Mouse (Mus musculus) natural killer cell, adult 2 months (primary cell): ENCODE results near the gene Ehd2.

Experiments used
- DNase-seq, 2 experiments: peaks; one replicate each; pipeline ENCODE4 v3.0.0; 2022; ENCODE audit warnings: low spot score in 2 of 2

Ehd2 gene

DNA sequence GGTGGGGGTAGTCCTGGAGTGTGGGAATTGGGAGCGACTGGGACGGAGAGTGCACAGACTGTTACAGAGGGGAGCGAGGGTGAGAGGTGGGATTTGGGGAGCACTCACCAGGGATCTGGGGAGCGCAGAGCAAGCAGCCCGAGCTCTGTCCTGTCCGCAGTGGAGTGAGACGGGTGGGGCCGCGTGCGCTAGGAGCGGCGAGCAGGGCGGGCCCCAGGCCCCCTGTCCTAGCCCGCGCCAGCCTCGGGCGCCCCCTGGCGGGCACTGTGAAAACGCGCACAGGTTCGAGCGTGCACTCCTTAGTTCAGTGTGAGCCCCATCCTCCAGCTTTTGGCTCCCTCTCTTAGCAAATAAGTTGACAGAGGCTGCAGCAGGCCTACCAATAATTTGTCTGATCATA is at the start of gene Ehd2:
Gene Ehd2, minus strand, starts transcription at position 256 of the 400 bp plus-strand sequence.
- peak; percentile 29 to 58 for DNase-seq

DNA sequence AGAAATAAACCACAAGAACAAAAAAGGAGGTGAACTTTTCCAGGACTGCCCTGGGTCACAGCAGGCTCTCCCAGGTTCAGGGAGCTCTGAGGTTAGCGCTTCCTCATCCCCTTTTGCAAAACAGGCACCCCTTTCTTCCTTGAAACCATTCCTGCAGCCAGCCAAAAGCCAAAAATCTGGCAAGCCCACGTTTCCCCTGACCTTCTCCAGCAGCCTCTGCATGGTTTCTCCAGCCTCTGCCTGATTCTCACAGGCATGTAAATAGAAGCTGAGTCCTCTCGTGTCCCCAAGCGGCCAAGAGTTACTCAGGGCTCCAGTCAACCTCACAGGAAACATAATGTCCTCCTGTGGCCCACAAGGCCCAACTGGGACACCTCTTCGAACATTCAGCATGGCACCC is 48.0 kb upstream of the Ehd2 start:
- no peak for DNase-seq

DNA sequence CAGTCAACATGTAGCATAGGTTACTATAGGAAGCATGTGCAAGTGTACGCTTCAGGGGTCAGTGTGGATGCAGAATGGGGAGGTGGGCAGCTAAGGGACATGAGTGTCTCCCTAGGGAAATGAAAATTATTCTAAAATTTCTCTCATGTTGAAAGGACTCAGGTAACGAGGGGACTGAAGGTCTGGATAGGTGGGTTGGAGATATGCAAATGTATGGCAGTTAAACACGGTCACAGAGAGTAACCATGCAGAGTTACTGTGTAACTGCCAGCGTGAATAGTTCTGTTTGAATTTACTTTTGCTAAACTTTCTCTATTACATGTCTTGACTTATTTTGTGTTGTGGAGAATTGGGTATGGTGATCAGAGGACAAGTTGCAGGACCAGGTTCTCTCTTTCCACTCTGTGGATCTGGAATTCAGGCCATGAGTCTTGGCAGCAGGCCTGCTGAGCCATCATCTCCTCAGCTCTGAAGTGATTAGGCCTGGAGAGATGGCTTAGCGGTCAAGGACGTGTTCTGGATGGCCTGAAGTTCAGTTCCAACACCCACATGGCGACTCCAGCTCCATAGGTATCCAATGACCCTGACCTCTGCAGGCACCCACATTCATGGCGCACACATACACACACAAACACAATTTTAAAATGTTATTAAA is 47.3 kb upstream of the Ehd2 start:
- DNase-seq, result no peak

DNA sequence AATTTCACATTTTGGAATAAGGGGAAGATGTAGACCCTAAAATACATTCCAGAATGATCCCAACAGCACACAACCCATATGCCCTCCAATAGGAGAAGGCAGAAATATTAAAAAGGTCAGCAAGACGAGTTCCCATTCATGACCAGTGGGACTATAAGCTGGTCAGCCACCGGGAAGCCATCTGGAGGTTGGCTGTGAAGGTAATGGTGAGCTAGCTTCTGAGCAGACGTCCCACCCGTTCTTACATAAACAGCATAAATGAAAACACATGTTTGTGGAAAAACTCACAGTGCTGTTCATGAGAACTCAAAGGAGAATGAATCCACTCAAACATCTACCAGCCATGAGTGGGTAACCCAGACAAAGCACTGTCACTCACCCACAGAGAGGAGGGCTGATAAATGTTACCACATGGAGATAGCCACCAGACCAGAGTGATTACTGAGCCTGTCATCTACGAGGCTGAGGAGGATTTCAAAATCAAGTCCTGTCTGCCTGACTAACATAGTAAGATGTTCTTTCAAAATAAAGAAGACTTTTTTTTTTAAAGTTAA is 46.4 kb upstream of the Ehd2 start:
- DNase-seq, result no peak

DNA sequence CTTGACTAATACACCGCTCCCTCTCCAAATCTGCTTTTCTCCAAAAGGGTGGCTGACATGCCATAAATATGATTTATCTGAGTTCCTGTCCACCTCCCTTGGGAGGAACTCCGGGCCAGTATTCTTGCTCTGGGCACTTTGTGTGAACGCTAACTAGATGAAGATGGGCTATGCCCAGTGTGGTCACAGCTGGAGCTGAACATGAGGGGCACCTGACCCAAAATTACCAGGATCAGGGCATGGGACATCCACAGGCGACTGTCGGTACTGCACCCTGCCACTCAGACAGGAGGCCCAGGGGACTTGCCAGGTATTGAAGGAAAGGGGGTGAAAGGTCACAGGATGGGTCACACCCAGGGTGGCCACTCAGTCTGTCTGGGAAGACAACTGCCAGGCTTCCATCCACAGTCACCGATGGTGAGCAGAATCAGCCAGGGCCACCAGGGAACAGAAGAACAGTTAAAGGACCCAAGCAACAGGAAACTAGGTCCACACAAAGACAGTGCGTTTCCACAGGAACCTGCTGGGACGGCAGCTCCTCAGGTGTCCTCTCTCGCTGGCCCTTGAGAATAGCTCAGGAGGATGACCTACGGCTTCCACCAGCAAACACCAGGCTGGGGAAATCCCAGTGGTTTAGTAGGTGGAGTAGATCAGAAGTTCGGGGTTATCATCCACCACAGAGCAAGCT is 45.4 kb upstream of the Ehd2 start:
- peak; percentile 35 to 51 for DNase-seq

DNA sequence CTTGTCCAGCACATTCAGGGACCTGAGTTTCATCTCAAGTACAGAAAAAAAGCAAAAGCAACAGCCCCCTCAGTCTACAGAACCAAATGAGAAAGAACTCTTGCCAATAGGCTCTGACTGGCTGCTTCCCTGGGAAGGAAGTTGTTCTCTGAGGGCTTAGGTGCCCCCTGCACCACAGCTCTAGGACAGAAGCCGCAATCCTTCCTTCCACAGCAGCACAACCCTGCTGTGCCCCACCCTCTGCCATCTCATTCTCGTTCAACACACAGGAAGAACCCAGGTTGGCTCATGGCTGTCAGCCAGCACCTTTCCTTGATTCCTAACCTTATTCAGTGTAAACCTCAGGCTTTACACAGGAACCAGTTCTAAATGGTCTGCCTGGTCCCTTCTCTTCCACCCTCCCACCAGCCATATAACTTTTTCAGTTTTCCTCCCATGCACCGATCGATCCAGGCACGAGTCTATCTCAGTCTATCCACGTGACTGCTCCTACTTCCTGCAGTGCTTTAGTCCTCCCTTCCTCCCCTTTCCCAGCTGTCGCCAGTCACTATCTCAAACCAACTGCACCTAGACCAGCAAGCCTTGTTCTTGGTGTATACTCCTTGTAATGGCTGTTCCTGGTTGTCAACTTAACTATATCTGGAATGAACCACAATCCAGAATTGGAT is 44.2 kb upstream of the Ehd2 start:
- DNase-seq, result no peak

DNA sequence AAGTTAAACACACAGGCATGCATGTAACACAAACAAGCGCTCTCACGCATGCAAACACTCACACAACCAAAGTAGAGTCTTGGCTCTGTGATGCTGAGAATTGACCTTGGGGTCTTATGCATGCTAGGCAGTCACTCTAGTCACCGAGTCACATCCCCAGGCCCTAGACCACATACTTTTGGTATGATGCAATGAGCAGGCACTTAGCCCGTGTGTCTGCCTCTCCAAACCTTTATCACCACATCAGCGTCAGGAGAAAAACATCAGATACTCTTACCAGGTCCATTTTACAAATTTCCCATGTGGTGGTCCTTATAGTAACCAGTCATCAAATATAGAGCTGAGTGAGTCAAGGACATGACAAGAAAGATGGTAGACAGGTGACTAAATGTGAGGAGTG is 43.3 kb upstream of the Ehd2 start:
- no peak for DNase-seq

DNA sequence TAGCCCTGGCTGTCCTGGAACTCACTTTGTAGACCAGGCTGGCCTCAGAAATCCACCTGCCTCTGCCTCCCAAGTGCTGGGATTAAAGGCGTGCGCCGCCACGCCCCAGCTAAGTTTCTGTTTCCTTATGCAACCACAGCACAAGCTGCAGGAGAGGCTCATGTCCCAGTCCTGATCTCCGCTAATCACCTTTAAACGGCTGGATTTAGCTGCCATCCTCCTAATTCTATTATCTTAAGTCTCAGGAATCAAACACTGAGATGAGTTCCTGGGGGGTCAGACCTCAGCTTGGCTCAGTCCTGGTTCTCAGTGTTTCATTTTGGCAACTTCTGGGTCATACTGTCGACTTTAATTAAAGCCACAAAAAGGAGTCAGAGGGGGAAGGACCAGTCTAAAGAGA is 42.3 kb upstream of the Ehd2 start:
- DNase-seq, result no peak

DNA sequence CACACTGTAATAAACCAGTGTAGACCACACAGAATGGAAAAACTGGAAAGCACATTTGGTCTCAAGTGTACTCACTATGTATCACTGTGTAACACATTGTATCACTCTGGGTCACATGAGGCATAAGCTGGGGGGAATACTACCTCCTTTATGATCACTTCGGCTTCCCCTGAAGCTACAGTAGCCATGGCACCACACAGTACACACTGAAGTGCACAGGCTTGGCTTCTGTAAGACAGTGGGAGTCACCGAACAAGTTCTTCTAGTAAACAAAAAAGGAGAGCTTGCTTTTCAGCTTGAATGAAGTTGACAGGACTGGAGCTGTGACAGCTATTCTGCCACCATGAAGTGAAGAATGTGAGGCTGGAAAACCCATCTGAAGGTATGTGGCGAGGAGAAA is 37.7 kb upstream of the Ehd2 start:
- peak; percentile 21 to 29 for DNase-seq

DNA sequence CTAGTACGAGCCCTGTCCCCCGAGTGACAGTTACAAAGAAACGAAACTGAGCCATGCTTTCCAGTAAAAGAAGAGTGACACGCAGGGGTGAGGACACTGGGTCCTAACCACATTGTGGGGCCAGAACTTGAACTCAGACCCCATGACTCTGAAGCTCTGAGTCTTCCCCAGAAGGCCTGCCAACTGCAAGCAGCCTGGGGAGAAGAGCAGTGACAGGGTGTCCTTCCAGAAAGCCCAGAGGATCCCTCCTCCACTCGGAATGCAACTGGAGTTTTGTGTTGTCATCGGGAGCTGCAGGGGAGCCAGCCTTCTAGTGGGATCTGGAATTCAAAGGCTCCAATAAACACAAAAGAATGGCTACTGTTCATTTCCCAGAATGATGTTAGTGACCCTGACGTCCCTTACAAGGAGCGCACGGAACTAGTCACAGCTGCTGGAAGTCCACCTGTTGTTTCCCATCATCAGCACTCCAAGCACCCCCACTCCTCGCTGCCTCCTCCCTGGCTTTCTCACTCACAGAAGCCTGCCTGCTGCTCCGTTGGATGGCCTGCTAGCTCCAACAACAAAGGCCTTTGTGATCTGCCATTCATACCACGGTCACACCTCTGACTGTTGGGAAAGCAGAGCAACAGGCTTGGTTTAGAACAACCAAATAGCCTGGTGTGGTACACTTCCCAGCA is 37.0 kb upstream of the Ehd2 start:
- no peak for DNase-seq

DNA sequence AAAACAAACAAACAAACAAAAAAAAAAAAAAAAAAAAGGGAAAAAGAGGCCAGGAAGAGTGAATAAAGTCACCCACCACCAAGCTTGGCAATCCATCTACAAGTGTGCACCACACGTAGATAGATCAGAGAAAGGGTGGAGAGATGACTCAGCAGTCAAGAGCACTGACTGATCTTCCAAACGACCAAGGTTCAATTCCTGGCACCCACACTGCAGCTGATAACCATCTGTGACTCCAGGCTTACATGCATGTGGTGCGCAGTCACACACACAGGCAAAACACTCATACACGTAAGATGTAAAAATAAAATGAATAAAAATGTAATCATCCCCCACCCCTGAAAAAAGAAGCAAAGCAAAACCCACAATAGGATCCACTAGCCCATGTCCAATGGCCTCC is 35.7 kb upstream of the Ehd2 start:
- no peak for DNase-seq

DNA sequence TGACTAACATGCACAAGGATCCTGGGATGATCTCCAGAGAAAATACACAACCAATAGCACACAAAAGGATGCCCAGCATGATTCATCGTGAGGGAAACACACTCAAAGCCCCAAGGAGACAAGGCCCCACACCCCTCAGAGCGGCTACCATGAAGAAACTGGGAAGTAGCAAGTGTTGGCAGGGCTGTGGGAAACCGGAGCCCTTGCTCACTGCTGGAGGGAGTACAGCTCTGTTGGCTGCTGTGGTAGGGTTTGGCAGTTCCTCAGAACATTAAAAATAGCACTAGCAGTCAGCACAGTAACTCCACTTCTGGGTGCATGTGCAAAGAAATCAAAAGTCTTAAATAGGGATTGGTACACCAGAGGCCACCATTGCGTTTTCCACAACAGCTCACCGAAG is 34.8 kb upstream of the Ehd2 start:
- DNase-seq, result no peak

DNA sequence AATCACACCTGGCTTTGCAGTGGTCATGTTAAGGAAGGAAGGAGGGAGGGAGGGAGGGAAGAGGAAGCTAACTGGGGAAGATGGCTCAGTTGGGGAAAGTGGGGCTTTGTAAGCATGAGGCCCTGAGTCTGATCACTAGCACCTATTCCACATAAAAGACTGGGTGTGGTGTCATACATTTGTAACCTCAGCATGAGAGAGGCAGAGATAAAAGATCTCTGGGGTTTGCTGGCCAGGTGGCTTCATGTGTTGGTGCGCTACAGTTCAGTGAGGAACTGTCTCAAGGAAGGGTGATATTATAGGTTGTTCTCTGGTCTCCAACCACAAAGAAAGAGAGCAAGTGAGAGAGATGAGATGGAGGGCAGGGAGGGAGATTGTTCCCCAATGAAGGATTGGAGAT is 34.3 kb upstream of the Ehd2 start:
- peak; percentile 23 to 25 for DNase-seq

DNA sequence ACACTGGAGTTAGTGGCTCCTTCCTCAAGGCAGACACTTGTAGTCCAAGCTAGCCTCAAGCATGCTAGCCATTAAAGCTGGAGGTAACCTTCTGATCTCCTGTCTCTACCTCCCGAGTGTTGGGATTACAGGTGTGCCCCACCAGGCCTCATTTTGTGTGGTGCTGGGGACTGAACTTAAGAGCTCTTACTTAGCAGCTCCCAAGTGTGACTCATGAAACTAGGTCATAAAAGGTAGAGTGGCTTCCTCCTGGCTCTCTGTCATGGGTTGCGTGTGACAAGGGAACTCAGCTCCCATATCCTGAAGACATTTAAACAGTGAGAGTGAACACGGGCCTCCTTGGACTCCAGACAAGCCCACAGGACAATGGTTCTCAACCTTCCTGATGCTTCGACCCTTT is 26.4 kb upstream of the Ehd2 start:
- DNase-seq, result no peak

DNA sequence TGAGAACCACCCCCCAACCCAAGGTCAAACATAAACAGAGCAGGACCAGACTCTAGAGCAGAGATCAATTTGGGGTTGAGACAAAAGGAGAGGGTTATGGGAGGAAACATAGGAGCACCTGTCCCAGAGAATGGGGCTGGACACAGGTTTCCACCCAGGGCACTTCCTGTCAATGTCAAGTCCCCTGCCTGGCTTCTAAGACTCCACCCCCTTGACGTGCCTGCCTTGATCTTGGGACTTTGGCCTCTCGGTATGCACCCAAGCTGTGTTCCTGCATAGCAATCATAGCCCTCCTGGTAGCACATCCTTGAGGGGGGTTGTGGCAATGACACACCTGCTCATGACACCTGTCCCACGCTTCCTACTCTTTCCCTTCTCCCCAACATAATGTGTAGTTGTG is 25.8 kb upstream of the Ehd2 start:
- no peak for DNase-seq

DNA sequence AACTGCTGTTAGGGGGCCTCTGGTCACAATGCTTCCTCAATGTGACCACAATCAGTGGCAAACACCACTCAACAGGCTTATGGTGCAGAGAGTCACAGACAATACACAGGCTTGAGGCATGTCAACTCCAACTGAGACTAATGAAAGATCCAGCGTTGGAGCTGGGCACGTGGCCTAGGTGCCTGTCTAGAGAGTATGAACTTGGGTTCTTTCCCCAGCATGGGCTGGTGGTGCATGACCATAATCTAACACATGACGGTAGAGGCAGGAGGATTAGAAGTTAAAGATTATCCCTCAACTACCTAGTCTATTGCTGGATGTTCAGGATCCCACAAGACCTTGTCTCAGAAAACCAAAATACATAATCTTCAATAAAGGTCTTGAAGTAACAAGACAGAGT is 24.4 kb upstream of the Ehd2 start:
- DNase-seq, result no peak

DNA sequence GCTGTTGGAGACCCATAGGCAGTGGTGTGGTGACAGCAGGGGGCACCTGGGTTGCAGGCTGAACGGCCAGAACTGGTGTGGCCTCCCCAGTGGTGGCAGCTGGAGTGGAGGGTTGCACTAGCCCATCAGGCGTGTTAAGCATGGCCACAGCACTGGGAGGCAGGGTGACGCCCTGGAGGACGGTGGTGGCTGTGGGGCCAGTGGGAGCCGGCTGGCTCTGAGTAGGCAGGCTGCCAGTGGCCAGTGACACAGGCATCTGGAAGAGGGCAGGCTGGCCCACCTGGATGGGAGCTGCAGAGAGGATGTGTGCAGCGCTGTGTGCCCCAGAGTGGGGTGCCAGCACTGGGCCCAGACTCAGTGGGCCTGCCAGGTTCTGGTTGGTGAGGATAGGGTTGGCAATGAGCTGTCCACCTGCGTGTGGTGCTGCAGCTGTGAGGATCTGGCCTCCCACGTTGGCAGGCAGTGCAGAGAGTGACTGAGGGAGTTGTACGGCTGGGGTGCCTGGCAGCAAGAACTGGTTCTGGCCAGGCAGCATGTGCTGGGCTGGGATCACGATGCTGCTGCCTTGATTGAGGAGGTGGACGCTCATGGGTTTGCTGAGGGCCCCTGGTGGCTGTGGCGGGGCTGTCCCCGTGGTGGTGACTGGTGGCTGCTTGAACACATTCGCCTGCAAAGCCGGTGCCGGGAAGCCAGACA is 20.4 kb upstream of the Ehd2 start:
- DNase-seq, result no peak

DNA sequence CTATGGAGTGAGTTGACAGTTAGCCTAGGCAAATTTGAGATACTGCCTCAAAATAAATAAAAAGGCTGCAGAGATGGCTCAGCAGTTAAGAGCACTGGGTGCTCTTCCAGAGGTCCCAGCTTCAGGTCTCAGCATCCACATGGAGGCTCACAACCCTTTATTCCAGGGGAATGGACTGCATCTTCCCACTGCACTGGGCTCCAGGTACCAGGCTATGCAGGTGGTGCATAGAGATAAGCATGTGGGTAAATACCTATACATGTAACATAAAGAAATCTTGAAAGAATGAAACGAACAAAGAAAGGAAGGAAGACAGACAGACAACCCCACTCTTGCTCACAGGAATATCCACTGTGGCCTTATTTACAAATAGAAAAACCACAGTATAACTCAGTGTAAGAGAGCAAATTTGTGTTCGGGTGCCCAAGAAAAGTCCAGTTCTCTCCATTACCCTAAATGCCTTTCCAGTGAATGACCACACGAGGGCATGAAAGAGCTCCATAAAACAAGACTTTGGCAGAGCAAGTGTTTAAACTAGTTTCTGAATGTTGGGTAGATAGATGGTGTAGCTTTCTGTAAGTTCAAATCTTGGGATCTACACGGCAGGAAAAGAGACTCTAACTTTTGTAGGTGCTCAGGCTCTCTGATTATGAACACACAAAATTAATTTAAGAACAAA is 15.5 kb upstream of the Ehd2 start:
- peak; percentile 25 to 44 for DNase-seq

DNA sequence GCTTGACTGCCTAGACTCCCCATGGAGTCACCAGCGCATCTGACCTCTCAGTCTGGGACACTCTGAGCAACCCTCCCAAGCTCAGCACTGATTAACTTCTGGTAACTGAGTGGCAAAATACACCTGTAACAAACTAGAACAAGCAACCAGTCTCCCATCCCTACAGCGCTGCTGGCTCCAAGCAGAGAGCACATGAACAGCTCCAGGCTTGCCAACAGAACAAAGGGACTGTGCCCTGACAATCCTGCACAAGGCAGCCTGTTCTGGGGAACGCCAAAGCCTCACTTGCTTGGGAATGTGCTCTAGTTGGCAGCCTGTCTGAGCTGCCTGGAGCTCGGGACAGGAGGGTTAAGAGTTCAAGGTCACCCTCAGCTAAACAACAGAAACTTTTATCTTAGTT is 14.2 kb upstream of the Ehd2 start:
- DNase-seq, result no peak

DNA sequence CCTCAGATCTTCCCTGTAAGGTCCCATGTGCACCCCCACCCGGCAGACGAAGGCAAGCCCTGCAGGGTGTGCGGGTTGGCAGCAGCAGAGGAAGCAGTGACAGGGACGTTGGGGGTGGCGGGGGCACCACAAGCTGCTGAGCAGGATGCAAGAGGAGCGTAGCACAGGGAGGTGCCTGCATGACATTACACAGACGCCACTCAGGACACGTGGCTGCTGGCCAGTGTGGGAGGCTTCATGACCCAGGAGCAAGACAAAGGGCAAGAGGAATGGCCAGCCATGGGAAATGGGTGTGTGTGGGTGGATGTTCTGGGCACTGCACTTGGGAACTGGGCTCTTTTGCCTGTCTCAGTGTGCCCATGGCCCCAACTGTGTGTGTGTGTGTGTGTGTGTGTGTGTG is 12.9 kb upstream of the Ehd2 start:
- no peak for DNase-seq

DNA sequence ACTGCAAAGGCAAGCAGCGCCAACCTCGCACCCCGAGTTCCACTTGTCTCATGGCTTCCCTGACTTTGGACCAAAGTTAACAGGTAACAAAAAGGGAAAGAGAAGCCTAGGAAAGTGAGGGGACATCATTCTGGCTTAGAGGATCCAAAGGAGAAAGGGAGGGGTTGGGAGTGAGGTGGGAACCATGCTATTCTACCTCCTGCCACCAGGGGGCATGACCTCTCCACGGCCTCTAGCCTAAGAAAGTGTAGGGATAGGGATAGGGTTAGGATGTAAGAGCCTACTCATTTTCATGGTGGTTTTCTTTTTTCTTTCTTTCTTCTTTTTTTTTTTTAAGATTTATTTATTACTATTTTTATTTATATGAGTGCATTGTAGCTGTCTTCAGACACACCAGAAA is 8.5 kb upstream of the Ehd2 start:
- no peak for DNase-seq
